Mouse (Mus musculus) E14TG2a.4 (cell line): ENCODE results near the gene Akr1c13.

Experiments used
- CTCF ChIP-seq: conservative IDR thresholded peaks from 2 replicates; pipeline ENCODE4 v1.5.1; 2014; ENCODE audit warnings: low read length
- NANOG ChIP-seq: IDR thresholded peaks from 2 replicates; pipeline ENCODE4 v1.6.1; 2014; ENCODE audit warnings: borderline replicate concordance, low read length, mixed read lengths

GRCm38 (mm10) chr13:4230841-4231623, 40.1 kb downstream of the Akr1c13 start:
- TF ChIP-seq CTCF (no peak), NANOG (no peak)
